Mouse (Mus musculus) lung, postnatal 25 days (tissue): ENCODE results near the gene Nol3.
"Not testable (repeated sequence)": the region's sequence is repeated elsewhere in the genome, so short reads cannot be mapped to it uniquely, and the experiment has no call there.

Source experiments
- DNase-seq: peaks from one replicate; pipeline ENCODE4 v3.0.0; 2022; ENCODE audit warnings: low spot score

Gene Nol3

GRCm38 (mm10) chr8:105275840-105276239 lies at the start of gene Nol3:
Gene Nol3, plus strand, starts transcription at chr8:105276140.
- DNase-seq: no peak

GRCm38 (mm10) chr8:105231503-105232320 lies 44.2 kb upstream of the Nol3 start:
- DNase-seq: no peak

GRCm38 (mm10) chr8:105232321-105232693 lies 43.6 kb upstream of the Nol3 start:
- not testable (repeated sequence) for DNase-seq

GRCm38 (mm10) chr8:105233126-105233935 lies 42.6 kb upstream of the Nol3 start:
- DNase-seq: no peak

- DNase-seq: no peak
Measured at GRCm38 (mm10) chr8:105235206-105235605, 40.7 kb upstream of the Nol3 start.

GRCm38 (mm10) chr8:105237442-105238142 lies 38.3 kb upstream of the Nol3 start:
- no peak for DNase-seq

- DNase-seq: peak; percentile 70
Measured at GRCm38 (mm10) chr8:105241016-105241415, 34.9 kb upstream of the Nol3 start.

- peak; percentile 66 for DNase-seq
Measured at GRCm38 (mm10) chr8:105251954-105252353, 24.0 kb upstream of the Nol3 start.

- DNase-seq: no peak
Measured at GRCm38 (mm10) chr8:105252680-105253537, 23.0 kb upstream of the Nol3 start.

GRCm38 (mm10) chr8:105253766-105254151 lies 22.2 kb upstream of the Nol3 start:
- no peak for DNase-seq

GRCm38 (mm10) chr8:105254152-105254965 lies 21.6 kb upstream of the Nol3 start:
- DNase-seq: peak; percentile 88

- peak; percentile 75 for DNase-seq
Measured at GRCm38 (mm10) chr8:105254966-105255350, 21.0 kb upstream of the Nol3 start, which contains the start of gene B3gnt9. Gene B3gnt9, minus strand, starts transcription at chr8:105255153.

- DNase-seq: no peak
Measured at GRCm38 (mm10) chr8:105257318-105258114, 18.4 kb upstream of the Nol3 start.

- DNase-seq: peak; percentile 30
Measured at GRCm38 (mm10) chr8:105258911-105259720, 16.8 kb upstream of the Nol3 start.

GRCm38 (mm10) chr8:105259721-105260320 lies 16.1 kb upstream of the Nol3 start:
- DNase-seq: peak; percentile 64

GRCm38 (mm10) chr8:105260371-105261099 lies 15.4 kb upstream of the Nol3 start:
- DNase-seq: peak; percentile 35

- no peak for DNase-seq
Measured at GRCm38 (mm10) chr8:105261326-105261980, 14.5 kb upstream of the Nol3 start.
